Mouse (Mus musculus): Measurements from ENCODE around the gene Orm3. TPM values are rescaled to one million over a fixed set of nuclear protein-coding genes. Genes with fewer than 3 reads are reported as not detected.

Gene Orm3
- total RNA-seq, 4 experiments from 2014 or later: 0.60 to 4.5 (median 1.7) TPM

DNA sequence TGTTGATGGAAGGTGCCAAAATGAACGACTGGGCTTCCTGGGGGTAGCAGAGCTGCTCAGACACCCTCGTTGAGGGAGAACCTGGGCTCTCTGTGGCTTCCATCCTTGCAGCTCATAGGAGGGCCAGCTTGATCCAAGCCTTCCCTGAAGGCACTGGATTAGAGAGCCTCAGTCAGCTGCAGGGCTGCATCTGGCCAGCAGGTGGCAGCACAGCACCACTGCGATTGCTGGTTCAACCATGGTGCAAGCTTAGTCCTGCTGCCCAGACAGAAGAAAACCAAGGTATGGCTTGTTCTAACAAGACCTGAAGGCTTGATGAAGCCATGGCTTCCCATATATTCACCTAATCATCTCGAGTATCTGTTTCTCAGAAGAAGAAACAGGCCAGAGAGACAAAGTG, 12.6 kb downstream of the Orm3 start:
- DNase-seq (ENCODE audit: low spot score): peak; percentile 86

DNA sequence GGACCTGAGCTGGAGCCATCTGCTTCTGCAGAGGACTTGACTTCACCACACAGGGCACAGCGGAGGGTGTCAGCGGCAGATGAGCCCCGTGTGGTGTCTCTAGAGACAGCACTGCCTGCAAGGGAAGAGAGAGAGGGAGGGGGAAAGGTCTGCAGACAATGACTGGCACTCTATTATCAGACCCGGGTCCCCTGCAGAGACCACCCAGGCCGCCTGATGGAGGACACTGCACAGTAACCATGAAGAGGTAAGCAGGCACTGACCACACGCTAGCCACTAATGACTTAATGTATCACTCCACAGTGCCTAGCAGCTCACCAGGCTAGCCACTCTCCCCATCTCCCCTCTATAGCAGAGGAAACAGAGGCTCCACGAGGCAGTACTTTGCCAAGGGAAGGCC, 14.9 kb downstream of the Orm3 start:
- no peak for DNase-seq (ENCODE audit: low spot score)

DNA sequence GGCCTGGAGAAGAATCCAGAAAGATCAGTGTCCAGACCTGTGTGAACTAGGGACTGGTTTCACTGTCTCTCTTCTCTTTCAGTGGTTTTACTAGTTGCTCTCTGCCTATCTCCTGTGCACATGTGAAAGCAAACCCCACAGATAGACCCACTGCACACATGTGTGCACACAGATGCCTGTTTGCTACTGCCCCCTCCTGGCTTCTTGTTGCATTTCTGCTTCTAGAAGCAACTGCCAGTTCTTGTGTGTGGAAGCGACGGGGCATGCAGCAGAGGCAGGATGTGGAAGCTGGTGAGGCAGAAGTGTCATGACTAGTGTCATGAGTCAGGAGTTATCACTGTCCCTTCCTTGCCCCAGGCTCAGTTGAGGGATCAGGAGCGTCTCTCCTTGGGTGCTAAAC, 15.9 kb downstream of the Orm3 start:
- no peak for DNase-seq (ENCODE audit: low spot score)

DNA sequence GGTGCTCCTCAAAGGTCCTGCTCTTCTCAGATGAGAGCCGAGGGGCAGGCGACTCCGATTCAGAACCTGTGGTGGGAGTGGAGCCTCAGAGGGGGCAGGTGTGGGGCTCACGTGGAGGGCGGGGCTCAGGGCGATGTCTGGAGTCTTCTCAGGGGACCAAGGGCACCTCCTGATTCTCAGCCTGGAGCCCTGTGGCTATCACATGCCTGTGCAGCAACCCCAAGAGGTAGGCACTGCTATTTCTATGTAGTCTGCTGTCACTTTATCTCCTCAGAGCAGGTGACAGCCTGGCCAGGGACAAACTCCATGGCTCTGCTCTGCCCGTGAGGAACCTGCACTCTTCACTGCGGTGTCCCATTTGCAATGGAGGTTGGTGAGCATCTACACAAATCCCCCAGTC, 17.4 kb downstream of the Orm3 start:
- no peak for DNase-seq (ENCODE audit: low spot score)

DNA sequence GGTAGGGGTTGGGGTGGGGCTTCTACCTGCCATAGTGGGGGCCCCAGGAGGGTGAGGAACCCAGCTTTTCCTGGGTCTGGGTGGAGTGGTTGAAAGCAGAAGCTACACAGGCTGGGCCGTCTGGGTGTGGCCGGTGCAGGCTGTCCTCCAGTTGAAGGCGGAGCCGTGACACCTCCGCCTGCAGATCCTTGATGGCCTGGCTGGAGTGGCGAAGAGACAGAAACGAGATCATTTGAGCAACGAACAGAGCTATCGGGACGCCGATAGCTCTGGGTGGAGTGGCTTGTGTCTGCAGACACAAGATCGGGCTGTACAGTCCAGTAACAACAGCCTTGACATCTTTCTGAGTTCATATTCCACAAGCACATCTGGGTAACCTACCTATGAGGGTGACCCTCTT, 18.4 kb downstream of the Orm3 start:
- no peak for DNase-seq (ENCODE audit: low spot score)

DNA sequence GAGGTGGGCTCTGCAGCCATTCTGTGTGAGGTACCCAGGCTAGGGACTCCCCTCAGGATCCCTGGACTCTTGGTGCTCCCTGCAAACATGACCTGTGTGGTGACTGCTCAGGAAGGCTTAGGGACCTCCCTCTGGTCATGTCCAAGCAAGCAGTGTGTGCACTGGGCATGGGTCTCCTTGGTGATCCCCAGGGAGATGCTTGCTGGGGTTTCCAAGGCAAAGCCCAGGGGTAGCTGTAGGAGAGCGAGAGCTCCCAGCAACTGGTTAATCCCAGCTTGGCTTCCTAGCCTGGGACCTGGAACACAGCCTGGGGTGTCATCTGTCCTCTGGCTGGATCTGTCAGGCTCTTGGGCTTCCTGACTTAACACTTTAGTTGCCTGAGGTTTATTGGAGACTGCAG, 19.4 kb downstream of the Orm3 start:
- DNase-seq (ENCODE audit: low spot score): no peak

DNA sequence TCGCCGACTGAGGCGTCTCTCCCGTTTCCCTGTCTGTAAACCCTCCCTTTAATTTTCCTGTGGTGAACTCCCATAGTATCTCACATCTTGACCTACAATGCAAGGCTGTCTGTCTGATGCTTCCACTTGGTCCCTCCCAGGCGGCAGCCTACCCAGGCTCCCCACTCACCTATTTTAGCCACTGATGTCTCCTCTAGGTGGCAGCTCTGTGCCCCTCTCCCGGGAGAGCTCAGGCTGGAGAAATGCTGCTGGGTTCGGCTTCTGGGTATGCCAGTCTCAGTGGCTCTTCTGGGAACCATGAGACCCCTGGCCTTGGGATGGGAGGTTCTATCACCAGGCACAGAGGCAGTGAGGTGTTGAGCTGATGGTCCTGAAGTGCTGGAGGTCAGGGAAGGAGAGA, 21.5 kb downstream of the Orm3 start:
- no peak for DNase-seq (ENCODE audit: low spot score)

DNA sequence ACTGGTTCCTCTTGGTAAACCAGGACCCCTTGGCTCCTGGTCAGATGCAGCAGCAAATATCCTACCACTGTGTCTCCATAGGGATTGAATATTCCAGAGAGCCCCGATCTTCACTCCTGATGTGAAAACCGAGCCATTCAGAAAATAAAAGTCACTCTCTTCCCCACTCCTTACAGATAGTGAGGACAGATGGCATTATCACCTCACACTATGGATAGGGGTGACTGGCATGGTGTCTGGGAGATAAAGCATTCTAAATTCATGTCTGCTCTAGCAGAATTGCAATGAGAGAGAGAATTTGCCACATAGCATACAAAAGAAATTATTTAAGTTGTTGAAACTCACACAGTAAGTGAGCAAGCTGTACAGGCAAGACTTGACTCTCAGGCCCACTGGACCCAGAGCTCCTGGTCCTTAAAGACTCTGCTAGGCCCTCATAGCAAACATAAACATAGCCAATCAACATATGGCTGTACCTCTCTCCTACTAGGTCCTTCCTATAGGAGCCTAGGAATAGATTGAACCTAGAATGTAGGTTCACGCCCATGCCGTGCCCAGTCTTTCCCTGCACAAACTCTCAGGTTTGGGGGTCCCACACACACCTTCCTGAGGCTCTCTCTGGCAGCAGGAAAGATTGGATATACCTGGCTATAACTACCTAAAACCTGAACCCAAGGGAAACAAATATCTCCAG, 26.9 kb downstream of the Orm3 start:
- no peak for DNase-seq (ENCODE audit: low spot score)

DNA sequence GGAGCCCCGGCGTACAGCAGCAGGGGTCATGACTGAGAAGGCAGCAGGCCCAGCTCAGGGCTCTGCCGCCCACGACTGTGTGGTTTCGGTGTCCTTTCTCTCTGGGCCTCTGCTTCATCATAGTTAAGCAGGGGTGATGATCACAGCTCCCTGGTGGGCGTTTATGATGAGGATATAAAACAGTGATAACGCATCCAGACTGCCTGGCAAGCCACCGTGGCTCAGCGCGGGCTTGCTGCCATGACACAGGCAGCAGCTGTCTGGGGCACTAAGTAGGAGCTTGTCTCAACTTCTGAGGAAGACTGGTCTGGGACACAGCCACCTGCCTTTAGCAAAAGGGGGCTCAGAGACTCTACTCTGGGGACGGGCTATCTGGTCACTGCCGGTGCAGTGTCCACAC, 27.5 kb downstream of the Orm3 start:
- no peak for DNase-seq (ENCODE audit: low spot score)

DNA sequence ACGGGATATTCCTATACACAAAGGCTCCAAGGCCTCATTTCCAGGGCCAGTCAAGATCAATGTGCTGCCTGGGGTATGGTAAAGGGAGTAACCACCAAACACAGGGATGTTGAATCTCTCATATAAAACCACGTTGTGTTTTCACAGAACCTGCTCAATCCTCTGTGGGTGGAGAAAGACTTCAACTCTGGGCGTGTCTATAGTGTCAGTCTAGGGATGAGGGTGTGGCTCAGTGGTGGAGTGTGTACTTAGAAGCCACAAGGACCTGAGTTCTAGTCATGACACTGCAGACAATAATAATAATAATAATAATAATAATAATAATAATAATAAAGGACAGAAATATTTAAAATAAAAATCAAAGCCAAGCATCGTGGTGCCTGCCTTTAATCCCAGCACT, 28.3 kb downstream of the Orm3 start:
- no peak for DNase-seq (ENCODE audit: low spot score)

DNA sequence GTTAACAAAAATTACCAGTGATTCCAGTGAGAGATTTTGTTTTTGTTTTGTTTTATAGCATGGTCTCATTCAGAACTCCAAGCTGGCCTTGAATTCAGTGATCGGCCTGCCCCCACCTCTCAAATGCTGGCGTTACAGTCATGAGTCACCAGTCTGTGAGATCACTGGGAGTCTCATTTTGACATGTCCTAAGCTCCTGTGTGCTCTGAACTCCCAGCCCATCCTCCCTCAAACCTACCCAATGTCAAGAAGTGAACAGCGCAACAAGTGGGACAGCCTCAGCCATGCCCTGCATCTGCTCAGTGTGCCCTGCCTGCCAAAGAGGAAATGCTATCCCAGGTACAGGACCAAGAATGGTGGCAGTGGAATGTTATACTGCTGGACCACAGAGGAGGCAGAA, 29.3 kb downstream of the Orm3 start:
- no peak for DNase-seq (ENCODE audit: low spot score)

DNA sequence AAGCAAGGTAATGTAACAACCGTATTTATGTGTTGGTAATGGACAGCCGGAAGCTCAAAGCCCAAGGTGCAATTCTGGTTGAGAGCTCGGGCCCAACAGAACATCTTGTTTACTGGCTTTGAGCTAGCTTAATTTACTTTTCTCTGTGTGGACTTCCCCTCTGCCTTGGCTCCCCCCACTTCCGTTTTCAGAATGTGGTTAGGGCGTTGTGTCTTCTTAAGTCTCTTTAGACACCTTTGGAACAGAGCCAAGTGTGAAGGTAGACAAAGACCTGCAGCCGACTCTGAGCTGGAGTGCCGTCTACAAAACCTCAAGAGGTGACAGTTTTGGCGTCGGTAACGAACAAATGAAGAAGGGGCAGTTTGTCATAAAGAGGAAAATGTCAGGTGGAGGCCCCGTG, 29.8 kb downstream of the Orm3 start:
- no peak for DNase-seq (ENCODE audit: low spot score)

DNA sequence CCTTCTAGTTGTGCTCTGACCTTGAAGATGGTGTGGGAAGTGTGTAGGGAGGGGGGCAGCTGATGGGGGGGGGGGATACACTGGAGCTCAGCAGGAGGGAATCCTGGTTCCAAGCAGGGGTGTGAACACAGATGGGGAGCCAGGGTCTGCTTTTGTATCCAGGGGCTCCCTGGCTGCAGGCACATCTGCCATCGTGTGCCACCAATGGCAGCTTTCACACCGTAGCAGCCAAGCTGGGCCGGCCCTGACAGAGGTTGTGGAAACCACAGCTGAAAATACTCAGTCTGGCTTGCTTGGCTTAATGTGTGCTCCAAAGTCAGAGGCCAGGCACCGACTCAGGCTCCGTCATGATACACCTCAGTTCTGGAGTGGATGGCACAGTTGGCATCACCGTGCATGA, 32.1 kb downstream of the Orm3 start:
- no peak for DNase-seq (ENCODE audit: low spot score)

DNA sequence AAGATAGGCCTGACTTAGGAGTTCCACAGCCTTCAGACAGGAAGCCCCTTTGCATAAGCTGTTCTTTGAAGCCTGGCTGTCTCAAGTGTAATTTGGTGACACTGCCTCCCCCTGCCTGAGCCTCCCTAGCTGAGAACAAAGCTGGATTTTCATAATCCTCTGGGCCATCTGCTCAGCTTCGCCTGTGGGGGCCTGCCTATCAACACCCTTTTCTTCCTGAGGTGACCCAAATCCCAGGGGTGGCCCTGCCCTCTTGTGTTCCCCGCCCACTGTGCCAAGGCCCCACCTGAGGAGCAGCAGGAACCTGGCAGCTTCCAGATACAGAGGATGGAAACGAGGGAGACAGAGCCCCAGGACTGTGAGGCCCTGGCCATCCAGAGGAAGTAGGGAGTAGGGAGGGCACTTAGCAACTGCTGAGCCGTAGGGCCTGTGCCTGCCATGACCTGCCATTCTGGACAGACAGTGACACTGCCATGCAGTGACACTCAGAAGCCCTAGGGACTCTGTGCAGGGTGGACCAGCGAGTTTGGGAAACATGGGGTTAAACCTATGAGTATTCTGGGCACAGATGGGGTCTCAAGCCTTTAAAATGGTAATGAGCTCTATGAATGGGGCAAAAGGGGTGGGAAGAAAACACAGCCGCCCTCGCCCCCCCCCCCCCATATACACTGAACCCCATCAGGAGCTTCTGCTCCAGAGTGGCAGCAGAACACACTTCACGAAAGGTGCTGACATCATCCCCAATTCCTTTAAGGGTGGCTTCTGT, 33.3 kb downstream of the Orm3 start:
- no peak for DNase-seq (ENCODE audit: low spot score)

DNA sequence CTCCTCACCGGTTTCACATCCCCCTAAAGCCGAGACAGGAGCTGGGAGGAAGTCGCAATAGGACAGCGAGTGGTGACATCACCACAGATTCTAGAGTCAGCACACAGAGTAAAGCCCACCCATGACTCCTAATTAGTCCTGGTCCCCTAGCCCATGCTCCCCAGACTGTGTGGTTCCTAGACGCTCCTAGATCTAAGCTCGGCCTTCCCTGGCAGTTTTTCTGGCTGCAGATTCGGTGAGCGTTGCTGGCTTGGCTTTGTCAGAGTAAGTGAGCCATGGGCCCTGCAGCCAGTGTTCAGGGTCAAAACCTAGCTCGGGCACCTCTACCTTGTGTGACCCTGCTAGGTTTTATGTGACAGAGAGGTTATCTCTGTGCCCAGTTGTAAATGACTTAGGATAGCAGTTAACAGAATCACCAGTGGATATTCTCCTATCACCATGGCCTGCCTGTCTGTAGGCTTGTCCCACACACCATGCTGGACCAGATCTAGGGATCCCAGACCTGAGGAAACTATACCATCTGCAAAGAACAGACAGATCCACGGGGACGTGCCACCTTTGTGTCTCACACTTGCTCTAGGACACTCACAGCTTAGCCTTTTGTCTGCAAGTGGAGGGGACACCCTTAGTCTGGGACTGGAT, 34.0 kb downstream of the Orm3 start:
- DNase-seq (ENCODE audit: low spot score): no peak

DNA sequence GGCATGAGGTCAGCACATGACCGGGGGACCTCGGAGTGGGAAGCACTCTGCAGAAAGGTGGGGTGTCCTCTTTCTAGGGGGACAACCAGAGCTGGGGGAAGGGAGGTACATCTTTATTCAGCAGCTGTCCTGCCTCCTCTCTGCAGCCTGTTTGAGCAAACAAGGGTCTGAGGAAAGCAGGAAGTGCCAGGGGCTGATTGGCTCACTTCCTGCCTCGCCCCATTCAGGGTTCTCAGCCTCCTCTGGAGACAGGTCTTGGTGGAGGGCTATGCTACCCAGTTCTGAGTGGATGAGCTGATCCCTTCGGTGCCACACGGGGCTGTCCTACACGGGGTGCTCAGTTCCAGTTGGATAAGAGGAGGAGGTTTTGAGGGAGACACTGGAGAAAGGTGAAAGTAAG, 35.4 kb downstream of the Orm3 start:
- DNase-seq (ENCODE audit: low spot score): no peak

DNA sequence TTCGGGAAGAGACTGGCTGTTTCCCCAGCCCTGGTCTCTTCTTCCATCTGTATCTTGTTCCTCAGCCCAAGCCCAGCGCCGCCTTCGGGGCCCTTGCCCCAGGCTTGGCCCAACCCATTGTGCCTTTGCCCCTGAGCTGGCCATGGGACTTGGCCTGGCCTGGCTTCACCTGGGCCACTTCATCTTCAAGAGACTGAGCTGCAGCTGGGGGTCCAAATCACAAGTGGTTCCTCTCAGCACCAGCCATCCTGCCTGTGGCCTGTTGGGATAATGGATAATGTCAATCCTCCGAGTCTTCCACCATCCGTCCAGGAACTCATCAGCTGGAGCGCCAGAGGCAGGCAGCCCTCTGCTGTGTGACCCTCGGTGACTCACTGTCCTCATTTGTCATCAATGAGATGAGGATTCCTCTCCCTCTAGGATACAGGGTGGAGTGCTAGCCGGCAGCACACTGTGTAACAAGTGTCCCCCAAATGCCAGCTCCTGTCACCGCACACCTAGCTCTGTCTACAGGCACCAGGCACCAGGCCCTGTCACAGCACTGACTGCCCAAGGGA, 42.1 kb downstream of the Orm3 start:
- no peak for DNase-seq (ENCODE audit: low spot score)

DNA sequence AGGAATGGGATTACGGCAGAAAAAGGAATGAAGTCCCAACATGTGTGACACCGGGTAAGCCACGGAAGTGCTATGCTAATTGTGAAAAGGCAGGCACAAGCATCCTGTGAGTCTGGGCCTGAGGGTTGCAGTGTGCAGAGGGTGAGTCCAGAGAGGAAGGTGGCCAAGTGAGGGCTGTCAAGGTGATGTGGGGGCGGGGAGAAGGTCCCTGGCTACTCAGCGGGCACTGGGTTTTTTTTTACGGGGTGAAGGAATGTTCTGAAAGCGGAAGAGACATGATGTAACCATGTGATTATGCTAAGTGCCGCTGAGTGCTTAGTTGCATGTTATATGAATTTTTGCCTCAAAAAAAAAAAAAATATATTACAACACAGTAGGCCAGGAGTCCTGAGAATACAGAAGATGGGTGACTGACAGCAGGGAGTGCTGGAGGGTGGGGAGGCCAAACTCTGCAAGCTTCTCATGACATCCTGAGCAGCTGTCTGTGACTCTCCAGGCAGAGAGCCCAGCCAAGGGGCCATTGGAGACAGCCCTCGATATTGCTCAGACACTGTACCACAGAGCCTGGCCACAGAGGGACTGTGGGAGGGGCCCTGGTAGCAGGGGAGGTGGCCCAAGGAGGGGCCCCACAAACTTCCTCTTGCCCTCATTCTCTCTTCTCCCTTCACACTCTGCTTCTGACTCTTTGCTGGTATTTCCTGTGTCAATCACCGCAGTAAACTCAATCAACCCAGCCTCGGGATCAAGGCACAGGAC, 43.1 kb downstream of the Orm3 start:
- no peak for DNase-seq (ENCODE audit: low spot score)

DNA sequence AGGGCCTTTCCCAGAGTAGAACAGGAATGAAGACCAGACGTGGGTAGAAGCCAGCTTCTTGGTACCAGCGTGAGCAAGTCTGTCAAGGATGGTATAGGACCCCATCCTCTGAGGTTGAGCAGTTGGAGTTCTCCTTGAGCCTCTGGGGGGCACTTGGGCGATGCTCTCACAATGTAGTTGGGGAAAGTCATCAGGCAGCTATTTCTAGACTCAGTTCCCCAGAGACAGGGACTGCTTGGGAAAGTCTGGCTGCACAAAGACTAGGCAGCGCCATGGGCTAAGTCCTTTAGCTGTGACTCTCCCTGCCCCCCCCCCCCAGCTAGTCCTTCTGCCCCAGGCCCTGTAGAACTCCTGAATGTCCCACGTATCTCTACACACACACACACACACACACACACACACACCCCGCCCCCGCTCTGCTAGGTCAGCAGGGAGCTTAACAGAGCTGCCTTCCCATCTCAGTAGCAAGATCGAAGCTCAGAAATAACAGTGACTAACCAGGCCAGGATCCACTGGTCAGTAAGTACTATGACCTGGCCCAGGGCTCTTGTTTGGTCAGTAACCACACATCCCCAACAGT, 43.8 kb downstream of the Orm3 start:
- peak; percentile 65 for DNase-seq (ENCODE audit: low spot score)

DNA sequence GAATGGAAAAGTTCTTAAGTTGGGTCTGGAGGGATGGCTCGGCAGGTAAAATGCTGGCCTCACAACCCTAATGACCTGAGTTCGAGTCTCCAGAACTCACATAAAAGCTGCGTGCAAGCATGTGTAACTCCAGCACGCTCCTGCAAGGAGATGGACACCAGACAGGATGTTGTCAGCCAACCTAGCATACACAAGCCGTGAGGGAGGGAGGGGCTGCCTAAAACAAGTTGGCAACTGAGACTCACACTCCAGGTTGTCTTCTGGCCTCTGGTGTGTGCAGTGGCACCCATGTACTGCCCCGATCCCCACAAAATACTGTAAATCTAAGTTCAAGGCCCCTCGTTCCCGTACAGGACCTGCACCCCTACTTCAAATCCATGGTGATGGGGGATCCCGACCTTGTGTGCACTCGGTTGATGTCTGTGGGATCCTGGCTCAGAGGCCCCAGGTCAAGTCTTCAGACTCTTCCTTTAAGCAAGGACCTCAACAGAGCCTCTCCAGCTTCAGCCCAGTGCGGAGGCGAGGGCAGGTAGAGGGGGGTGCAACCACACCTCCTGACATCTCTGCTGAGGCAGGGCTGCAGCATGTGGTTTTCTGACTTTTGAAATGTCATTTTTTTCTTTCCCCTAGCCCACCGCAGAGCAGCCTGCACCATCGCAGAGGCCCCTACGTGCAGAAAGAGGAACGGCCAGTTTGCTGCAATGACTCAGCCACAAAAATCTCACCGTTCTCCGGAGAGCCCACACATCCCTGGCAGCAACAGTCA, 44.8 kb downstream of the Orm3 start:
- no peak for DNase-seq (ENCODE audit: low spot score)

DNA sequence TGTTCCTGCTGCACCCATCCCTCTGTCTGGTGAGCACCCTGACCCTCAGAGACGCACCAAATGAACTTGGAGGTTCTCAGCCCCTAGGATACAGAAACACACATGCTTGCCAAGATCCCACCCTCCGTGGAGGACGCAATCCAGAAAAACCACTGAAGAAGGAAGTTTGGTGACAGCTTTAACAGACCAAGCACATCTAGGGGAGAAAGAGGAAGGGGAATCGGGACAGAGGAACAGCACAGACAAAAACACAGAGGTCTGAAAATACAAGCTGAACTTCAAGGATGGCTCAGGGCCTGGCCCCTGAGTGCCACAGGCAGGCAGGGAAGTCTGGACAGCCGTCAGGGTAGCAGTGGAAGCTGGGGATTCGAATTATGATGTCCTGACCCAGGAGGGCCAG, 45.7 kb downstream of the Orm3 start:
- no peak for DNase-seq (ENCODE audit: low spot score)
